Mouse (Mus musculus): ENCODE measurements at regions not wholly inside any gene's neighbourhood (a gene's known extent, or its start where the extent isn't known, plus 50 kb on each side); places are given as distances from the start of the nearest gene placed in this dataset.

GRCm38 (mm10) chr8:88024496-88024895 is 65.1 kb upstream of the Zfp423 start:
- Histone ChIP-seq H3K4me3 (ENCODE audit: low read length) (no peak overlapping the region), H3K27me3 (replicated peaks; ENCODE audit: control insufficient read depth, insufficient read depth, low read length) (no peaks in the 10 kb centered on the region), H3K9ac (ENCODE audit: low read depth, low read length) (no peak overlapping the region), H3K9me3 (ENCODE audit: control insufficient read depth, low read length) (no peaks in the 10 kb centered on the region), H3K27ac (ENCODE audit: low read depth, low read length) (no peak overlapping the region), H3K4me1 (ENCODE audit: control insufficient read depth, insufficient read depth, low read depth, low read length) (peaks cover 3% of the 10 kb centered on the region; the same call in 1 of the 2 replicates), H3K36me3 (ENCODE audit: control insufficient read depth, insufficient read depth, low read length) (no peaks in the 10 kb centered on the region), H3K4me2 (ENCODE audit: low read length) (no peak overlapping the region)
- no peak for ATAC-seq
- WGBS: 75% methylated on average over 14 of the region's 14 CpGs

GRCm38 (mm10) chr8:88023423-88023822 is 64.0 kb upstream of the Zfp423 start:
- Histone ChIP-seq H3K4me2 (ENCODE audit: low read length) (no peak overlapping the region), H3K4me3 (ENCODE audit: low read length) (no peak overlapping the region), H3K27me3 (replicated peaks; ENCODE audit: control insufficient read depth, insufficient read depth, low read length) (no peaks in the 10 kb centered on the region), H3K4me1 (ENCODE audit: control insufficient read depth, insufficient read depth, low read depth, low read length) (peaks cover 3% of the 10 kb centered on the region; the same call in 1 of the 2 replicates), H3K9me3 (ENCODE audit: control insufficient read depth, low read length) (no peaks in the 10 kb centered on the region), H3K36me3 (ENCODE audit: control insufficient read depth, insufficient read depth, low read length) (no peaks in the 10 kb centered on the region), H3K27ac (ENCODE audit: low read depth, low read length) (no peak overlapping the region), H3K9ac (ENCODE audit: low read depth, low read length) (no peak overlapping the region)
- WGBS: 17% methylated on average over 5 of the region's 5 CpGs
- peak; percentile 73 for ATAC-seq

- Histone ChIP-seq H3K9ac (ENCODE audit: low read depth, low read length) (peak overlapping the region; percentile 41; the same call in 1 of the 2 replicates), H3K4me1 (ENCODE audit: control insufficient read depth, insufficient read depth, low read depth, low read length) (peaks cover 3% of the 10 kb centered on the region; the same call in 1 of the 2 replicates), H3K27me3 (replicated peaks; ENCODE audit: control insufficient read depth, insufficient read depth, low read length) (no peaks in the 10 kb centered on the region), H3K27ac (ENCODE audit: low read depth, low read length) (no peak overlapping the region), H3K36me3 (ENCODE audit: control insufficient read depth, insufficient read depth, low read length) (no peaks in the 10 kb centered on the region), H3K4me2 (ENCODE audit: low read length) (no peak overlapping the region), H3K9me3 (ENCODE audit: control insufficient read depth, low read length) (no peaks in the 10 kb centered on the region), H3K4me3 (ENCODE audit: low read length) (no peak overlapping the region)
- no peak for ATAC-seq
- 55% methylated on average over 16 of the region's 16 CpGs for WGBS
Measured at GRCm38 (mm10) chr8:88022776-88023385, 63.5 kb upstream of the Zfp423 start.

GRCm38 (mm10) chr8:88019243-88020115 is 60.1 kb upstream of the Zfp423 start:
- Histone ChIP-seq H3K36me3 (ENCODE audit: control insufficient read depth, insufficient read depth, low read length) (no peaks in the 10 kb centered on the region), H3K9me3 (ENCODE audit: control insufficient read depth, low read length) (no peaks in the 10 kb centered on the region), H3K4me1 (ENCODE audit: control insufficient read depth, insufficient read depth, low read depth, low read length) (peaks cover 3% of the 10 kb centered on the region; the same call in 1 of the 2 replicates), H3K9ac (ENCODE audit: low read depth, low read length) (no peak overlapping the region), H3K27ac (ENCODE audit: low read depth, low read length) (no peak overlapping the region), H3K4me3 (ENCODE audit: low read length) (no peak overlapping the region), H3K27me3 (replicated peaks; ENCODE audit: control insufficient read depth, insufficient read depth, low read length) (no peaks in the 10 kb centered on the region), H3K4me2 (ENCODE audit: low read length) (no peak overlapping the region)
- ATAC-seq: no peak
- WGBS: 69% methylated on average over 17 of the region's 17 CpGs

GRCm38 (mm10) chr8:88018494-88018893 is 59.1 kb upstream of the Zfp423 start:
- Histone ChIP-seq H3K36me3 (ENCODE audit: control insufficient read depth, insufficient read depth, low read length) (no peaks in the 10 kb centered on the region), H3K27me3 (replicated peaks; ENCODE audit: control insufficient read depth, insufficient read depth, low read length) (no peaks in the 10 kb centered on the region), H3K4me1 (ENCODE audit: control insufficient read depth, insufficient read depth, low read depth, low read length) (peaks cover 3% of the 10 kb centered on the region; the same call in 1 of the 2 replicates), H3K4me2 (ENCODE audit: low read length) (no peak overlapping the region), H3K27ac (ENCODE audit: low read depth, low read length) (no peak overlapping the region), H3K9ac (ENCODE audit: low read depth, low read length) (no peak overlapping the region), H3K9me3 (ENCODE audit: control insufficient read depth, low read length) (no peaks in the 10 kb centered on the region), H3K4me3 (ENCODE audit: low read length) (no peak overlapping the region)
- 91% methylated on average over 4 of the region's 4 CpGs for WGBS
- no peak for ATAC-seq

GRCm38 (mm10) chr8:88012177-88012825 is 52.9 kb upstream of the Zfp423 start:
- H3K4me2 ChIP-seq (ENCODE audit: low read length): no peak overlapping the region
- H3K36me3 ChIP-seq (ENCODE audit: control insufficient read depth, insufficient read depth, low read length): no peaks in the 10 kb centered on the region
- no peaks in the 10 kb centered on the region; the same call in 1 of the 2 replicates for H3K4me1 ChIP-seq (ENCODE audit: control insufficient read depth, insufficient read depth, low read depth, low read length)
- no peak overlapping the region for H3K4me3 ChIP-seq (ENCODE audit: low read length)
- WGBS: 42% methylated on average over 15 of the region's 15 CpGs
- no peaks in the 10 kb centered on the region for H3K9me3 ChIP-seq (ENCODE audit: control insufficient read depth, low read length)
- H3K9ac ChIP-seq (ENCODE audit: low read depth, low read length): no peak overlapping the region
- H3K27ac ChIP-seq (ENCODE audit: low read depth, low read length): peak overlapping the region; percentile 23; the same call in 1 of the 2 replicates
- H3K27me3 ChIP-seq (replicated peaks; ENCODE audit: control insufficient read depth, insufficient read depth, low read length): no peaks in the 10 kb centered on the region
- ATAC-seq: peak; percentile 50; the same call in 1 of the 2 replicates

- no peak for ATAC-seq
Measured at GRCm38 (mm10) chr8:88010566-88010965, 51.2 kb upstream of the Zfp423 start.

GRCm38 (mm10) chr8:88009878-88010277 is 50.5 kb upstream of the Zfp423 start:
- no peak overlapping the region for H3K27ac ChIP-seq (ENCODE audit: low read depth, low read length)
- WGBS: 67% methylated on average over 3 of the region's 3 CpGs
- no peaks in the 10 kb centered on the region for H3K27me3 ChIP-seq (replicated peaks; ENCODE audit: control insufficient read depth, insufficient read depth, low read length)
- no peak for ATAC-seq
- no peak overlapping the region for H3K4me3 ChIP-seq (ENCODE audit: low read length)
- no peak overlapping the region for H3K4me2 ChIP-seq (ENCODE audit: low read length)
- no peaks in the 10 kb centered on the region for H3K9me3 ChIP-seq (ENCODE audit: control insufficient read depth, low read length)
- no peaks in the 10 kb centered on the region for H3K36me3 ChIP-seq (ENCODE audit: control insufficient read depth, insufficient read depth, low read length)
- no peaks in the 10 kb centered on the region; the same call in 1 of the 2 replicates for H3K4me1 ChIP-seq (ENCODE audit: control insufficient read depth, insufficient read depth, low read depth, low read length)
- H3K9ac ChIP-seq (ENCODE audit: low read depth, low read length): no peak overlapping the region

More at GRCm38 (mm10) chr8:88010566-88010965, 51.2 kb upstream of the Zfp423 start:
- Histone ChIP-seq H3K36me3 (ENCODE audit: control insufficient read depth, insufficient read depth, low read length) (no peaks in the 10 kb centered on the region), H3K9me3 (ENCODE audit: control insufficient read depth, low read length) (no peaks in the 10 kb centered on the region), H3K27ac (ENCODE audit: low read depth, low read length) (0 out of 2 replicates have a peak overlapping the region, but pooled peaks have one; percentile 41), H3K27me3 (replicated peaks; ENCODE audit: control insufficient read depth, insufficient read depth, low read length) (no peaks in the 10 kb centered on the region), H3K9ac (ENCODE audit: low read depth, low read length) (no peak overlapping the region), H3K4me3 (ENCODE audit: low read length) (no peak overlapping the region), H3K4me1 (ENCODE audit: control insufficient read depth, insufficient read depth, low read depth, low read length) (no peaks in the 10 kb centered on the region; the same call in 1 of the 2 replicates), H3K4me2 (ENCODE audit: low read length) (no peak overlapping the region)
- 53% methylated on average over 3 of the region's 3 CpGs for WGBS

All from hindbrain, embryonic 16.5 days (tissue).